Mouse (Mus musculus) megakaryocyte-erythroid progenitor cell, adult 5 weeks (primary cell): ENCODE measurements around the gene Obp2a. TPM values are rescaled to one million over a fixed set of nuclear protein-coding genes. Genes with fewer than 3 reads are reported as not detected.

ENCODE experiments used
- polyA plus RNA-seq: library from polyadenylated mRNA; stranded (reverse); fragments of >175 nt; gene quantifications from 2 replicates; pipeline ENCODE4 v1.2.3, GENCODE M21; 2012

The Obp2a gene
- not detected in 2 replicates for polyA plus RNA-seq

DNA sequence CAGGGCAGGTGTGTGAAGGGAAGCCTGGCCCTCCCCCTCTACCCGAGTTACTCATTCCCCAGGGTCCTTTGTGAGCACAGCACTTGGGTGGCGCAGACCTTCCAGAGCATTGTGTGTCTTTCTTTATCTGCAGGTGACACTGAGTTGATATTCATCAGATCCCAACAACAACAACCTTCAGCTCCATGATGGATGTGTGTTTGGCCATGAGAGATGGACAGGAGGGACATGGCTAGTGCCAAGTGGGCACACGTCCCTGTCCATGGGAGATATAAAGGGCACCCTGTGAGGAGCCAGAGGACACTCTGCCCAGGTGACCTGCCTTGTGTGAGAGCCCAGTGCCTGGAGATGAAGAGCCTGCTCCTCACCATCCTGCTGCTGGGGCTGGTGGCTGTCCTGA, at the start of gene Obp2a:
TSS of gene Obp2a (plus strand) at position 301 of the 400 bp plus-strand sequence.

DNA sequence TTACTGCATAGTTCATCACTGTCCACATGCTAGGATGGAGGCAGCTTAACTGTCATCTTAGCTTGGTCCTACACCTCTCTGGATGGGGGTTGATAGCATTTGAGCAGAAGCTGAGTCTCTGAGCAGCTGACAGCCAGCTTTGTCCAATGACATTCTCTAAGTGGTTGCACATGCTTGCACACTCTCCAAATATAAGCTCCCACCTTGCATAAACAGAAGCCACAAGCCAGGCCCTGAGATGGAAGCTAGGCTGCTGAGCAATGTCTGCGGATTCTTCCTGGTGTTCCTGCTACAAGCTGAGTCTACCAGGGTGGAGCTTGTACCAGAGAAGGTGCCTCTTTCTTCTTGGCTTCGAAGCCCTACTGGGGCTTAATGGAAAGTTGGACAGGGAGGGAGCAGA, 46.9 kb upstream of the Obp2a start, which contains the start of gene Lcn8:
TSS of gene Lcn8 (plus strand) at position 219 of the 400 bp plus-strand sequence.

DNA sequence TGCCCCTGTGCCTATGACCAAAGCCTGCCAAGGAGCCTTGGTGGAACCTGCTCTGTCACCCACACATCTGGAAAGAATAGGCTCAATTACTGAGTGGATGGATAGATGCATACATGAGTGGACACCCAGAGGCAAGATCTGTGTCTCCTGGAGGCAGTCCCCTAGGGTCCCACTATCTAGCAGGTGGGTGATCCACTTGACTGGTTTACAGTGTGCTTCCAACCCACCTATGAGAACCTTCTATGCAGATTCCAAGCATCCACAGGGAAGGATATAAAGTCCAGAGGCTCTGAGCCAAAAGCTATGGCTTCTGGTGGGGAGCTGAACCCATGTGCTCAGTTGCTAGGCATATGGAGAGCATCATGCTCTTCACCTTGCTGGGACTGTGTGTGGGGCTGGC, 42.2 kb upstream of the Obp2a start, which contains the start of gene Lcn5:
TSS of gene Lcn5 (plus strand) at position 301 of the 400 bp plus-strand sequence.

DNA sequence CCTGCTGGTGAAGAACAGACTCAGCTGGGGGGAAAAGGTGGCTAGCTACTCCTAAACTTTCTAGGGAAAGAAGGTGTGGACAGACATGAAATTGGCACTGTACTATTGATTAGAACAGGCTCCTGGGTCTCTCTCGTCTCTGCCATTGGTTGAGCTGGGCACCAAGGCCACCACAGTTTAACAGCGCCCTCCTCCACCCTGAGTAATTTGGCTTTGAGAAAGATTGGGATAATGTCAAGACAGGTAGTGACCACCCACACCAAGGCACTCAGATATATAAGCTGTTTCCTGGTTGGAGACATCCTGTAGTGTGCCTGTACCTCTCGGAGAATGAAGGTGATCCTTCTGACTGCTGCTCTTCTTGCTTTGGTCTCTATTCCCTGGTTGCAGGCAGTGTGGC, 23.4 kb upstream of the Obp2a start, which contains the start of gene Lcn6:
TSS of gene Lcn6 (plus strand) at position 301 of the 400 bp plus-strand sequence.

DNA sequence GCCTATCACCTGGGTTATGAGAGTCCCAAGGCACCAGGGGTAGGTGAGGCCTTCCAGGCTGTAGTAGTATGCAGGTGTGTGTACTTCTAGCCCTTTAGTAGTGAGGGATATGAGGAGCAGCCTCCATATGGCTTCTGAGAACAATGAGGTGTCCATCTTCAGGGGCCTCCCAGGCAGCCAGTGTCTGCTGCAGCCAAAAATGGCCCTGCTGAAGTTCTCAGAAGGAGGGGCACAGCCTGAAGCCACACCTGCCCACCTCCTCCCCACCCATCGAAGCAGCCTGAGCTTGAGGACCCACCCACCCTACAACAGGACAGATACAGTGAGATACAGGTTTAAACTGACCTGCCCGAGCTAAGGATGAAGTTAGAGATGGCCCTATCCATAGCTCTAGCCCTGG, 17.4 kb upstream of the Obp2a start, which contains the start of gene Lcn10:
TSS of gene Lcn10 (plus strand) at position 301 of the 400 bp plus-strand sequence.

DNA sequence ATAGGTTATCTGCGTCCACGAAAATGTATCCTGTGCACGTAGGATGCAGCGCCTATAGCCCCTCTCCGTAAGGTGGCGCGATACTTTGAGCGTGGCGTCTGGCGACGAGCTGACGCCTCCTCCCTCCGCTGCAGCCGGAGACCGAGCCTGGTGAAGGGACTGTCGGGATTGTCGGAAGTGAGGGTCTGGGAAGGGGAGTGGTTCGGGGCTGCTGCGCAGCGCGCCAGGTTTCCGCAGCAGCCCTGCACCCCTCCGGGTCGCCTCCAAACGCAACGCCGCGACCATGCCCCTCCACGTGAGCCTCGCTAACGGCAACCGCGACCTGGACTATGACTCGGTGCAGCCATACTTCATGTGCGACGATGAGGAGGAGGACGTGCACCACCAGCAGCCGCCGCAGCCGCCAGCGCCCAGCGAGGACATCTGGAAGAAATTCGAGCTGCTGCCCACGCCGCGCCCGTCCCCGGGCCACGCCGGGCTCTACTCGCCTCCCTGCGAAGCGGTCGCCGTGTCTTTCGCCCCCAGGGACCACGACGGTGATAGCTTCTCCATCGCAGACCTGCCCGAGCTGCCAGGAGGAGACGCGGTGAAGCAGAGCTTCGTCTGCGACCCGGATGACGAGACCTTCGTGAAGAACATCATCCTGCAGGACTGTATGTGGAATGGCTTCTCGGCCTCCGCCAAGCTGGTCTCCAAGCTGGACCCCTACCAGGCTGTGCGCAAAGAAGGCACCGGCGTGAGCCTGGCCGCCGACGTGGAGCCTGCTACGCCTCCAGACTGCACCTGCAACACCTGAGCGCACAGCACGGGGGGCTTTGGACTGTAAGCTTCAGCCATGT, 7.0 kb downstream of the Obp2a start, which contains the start of gene Bmyc:
TSS of gene Bmyc (plus strand) at position 97 of the 839 bp plus-strand sequence.

DNA sequence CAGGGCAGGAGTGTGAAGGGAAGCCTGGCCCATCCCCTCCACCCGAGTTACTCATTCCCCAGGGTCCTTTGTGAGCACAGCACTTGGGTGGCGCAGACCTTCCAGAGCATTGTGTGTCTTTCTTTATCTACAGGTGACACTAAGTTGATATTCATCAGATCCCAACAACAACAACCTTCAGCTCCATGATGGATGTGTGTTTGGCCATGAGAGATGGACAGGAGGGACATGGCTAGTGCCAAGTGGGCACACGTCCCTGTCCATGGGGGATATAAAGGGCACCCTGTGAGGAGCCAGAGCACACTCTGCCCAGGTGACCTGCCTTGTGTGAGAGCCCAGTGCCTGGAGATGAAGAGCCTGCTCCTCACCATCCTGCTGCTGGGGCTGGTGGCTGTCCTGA, 36.9 kb downstream of the Obp2a start, which contains the start of gene Obp2b:
TSS of gene Obp2b (plus strand) at position 301 of the 400 bp plus-strand sequence.

Other genes with a start within 250 kb of the Obp2a start
- gene Clic3, start 243.2 kb upstream of the Obp2a start, polyA plus RNA-seq = 0.61 TPM in 1 of 2 replicates, not detected in the other
- gene Paxx, start 238.9 kb upstream of the Obp2a start, polyA plus RNA-seq = 81.2 and 90.9 TPM in 2 replicates
- 0.83 and 1.2 TPM in 2 replicates for gene Ptgds, start 230.0 kb upstream of the Obp2a start, polyA plus RNA-seq
- gene Lcn12, start 206.1 kb upstream of the Obp2a start, polyA plus RNA-seq = not detected in 2 replicates
- 39.7 and 48.0 TPM in 2 replicates for gene Fbxw5, start 199.3 kb upstream of the Obp2a start, polyA plus RNA-seq
- 0.13 and 0.45 TPM in 2 replicates for gene C8g, start 198.3 kb upstream of the Obp2a start, polyA plus RNA-seq
- gene Traf2, start 153.1 kb upstream of the Obp2a start, polyA plus RNA-seq = 11.8 and 12.9 TPM in 2 replicates
- 607 and 733 TPM in 2 replicates for gene Edf1, start 142.2 kb upstream of the Obp2a start, polyA plus RNA-seq
- 2.5 and 2.7 TPM in 2 replicates for gene Mamdc4, start 125.2 kb upstream of the Obp2a start, polyA plus RNA-seq
- gene Phpt1, start 124.8 kb upstream of the Obp2a start, polyA plus RNA-seq = 14.1 and 16.5 TPM in 2 replicates
- gene Ajm1, start 118.3 kb upstream of the Obp2a start, polyA plus RNA-seq = 0.37 and 0.81 TPM in 2 replicates
- 76.2 and 87.1 TPM in 2 replicates for gene Rabl6, start 91.5 kb upstream of the Obp2a start, polyA plus RNA-seq
- not detected in 2 replicates for gene Ccdc183, start 82.4 kb upstream of the Obp2a start, polyA plus RNA-seq
- 11.4 and 11.5 TPM in 2 replicates for gene Tmem141, start 78.0 kb upstream of the Obp2a start, polyA plus RNA-seq
- gene Fcna, start 72.0 kb upstream of the Obp2a start, polyA plus RNA-seq = 0.49 and 1.0 TPM in 2 replicates
- not detected in 2 replicates for gene Lcn8, start 46.9 kb upstream of the Obp2a start, polyA plus RNA-seq
- not detected in 2 replicates for gene Lcn5, start 42.1 kb upstream of the Obp2a start, polyA plus RNA-seq
- not detected in 2 replicates for gene Lcn6, start 23.3 kb upstream of the Obp2a start, polyA plus RNA-seq
- not detected in 2 replicates for gene Lcn10, start 17.3 kb upstream of the Obp2a start, polyA plus RNA-seq
- gene Bmyc, start 6.7 kb downstream of the Obp2a start, polyA plus RNA-seq = 115 and 133 TPM in 2 replicates
- gene Obp2b, start 37.0 kb downstream of the Obp2a start, polyA plus RNA-seq = not detected in 2 replicates
- gene Lcn3, start 65.5 kb downstream of the Obp2a start, polyA plus RNA-seq = not detected in 2 replicates
- gene Lcn11, start 77.0 kb downstream of the Obp2a start, polyA plus RNA-seq = not detected in 2 replicates
- gene Gm13539, start 82.2 kb downstream of the Obp2a start, polyA plus RNA-seq = not detected in 2 replicates
- gene Glt6d1, start 115.8 kb downstream of the Obp2a start, polyA plus RNA-seq = not detected in 2 replicates
- not detected in 2 replicates for gene Lcn9, start 123.1 kb downstream of the Obp2a start, polyA plus RNA-seq
- gene Sohlh1, start 147.2 kb downstream of the Obp2a start, polyA plus RNA-seq = not detected in 2 replicates
- gene Kcnt1, start 163.7 kb downstream of the Obp2a start, polyA plus RNA-seq = 0.01 TPM in 1 of 2 replicates, not detected in the other